Mouse (Mus musculus) olfactory bulb, adult 2 months (tissue): ENCODE data around the gene Zcchc17. TPM values are rescaled to one million over a fixed set of nuclear protein-coding genes. Genes with fewer than 3 reads are reported as not detected.
A peak's percentile ranks its signal among the peaks of the same experiment; 100 is the strongest.

Source experiments
- H3K27ac ChIP-seq: fragments of 200-500 bp; 2 replicates; pipeline ENCODE4 v1.5.1; 2012; ENCODE audit warnings: low read depth, low read length; ENCODE audit not compliant: insufficient read depth
- H3K4me1 ChIP-seq: fragments of 200-500 bp; 2 replicates; pipeline ENCODE4 v1.6.1; 2012; ENCODE audit warnings: low read length; ENCODE audit not compliant: control insufficient read depth, insufficient read depth
- H3K4me3 ChIP-seq: fragments of 200-500 bp; 2 replicates; pipeline ENCODE4 v1.5.1; 2012; ENCODE audit warnings: mild to moderate bottlenecking, low read depth, low read length, moderate library complexity; ENCODE audit not compliant: insufficient read depth
- CTCF ChIP-seq: fragments of 200-500 bp; IDR thresholded peaks from 2 replicates; pipeline ENCODE4 v1.5.1; 2012; ENCODE audit warnings: low read depth, mild to moderate bottlenecking, low read length, moderate library complexity; ENCODE audit not compliant: insufficient read depth
- POLR2A ChIP-seq: fragments of 200-500 bp; IDR thresholded peaks from 2 replicates; pipeline ENCODE4 v1.6.1; 2012; ENCODE audit warnings: mild to moderate bottlenecking, low read depth, low read length, moderate library complexity; ENCODE audit not compliant: insufficient read depth
- WGBS: fragments of 180-500 bp; shearing (Covaris S2); methylation state at CpG from one replicate; pipeline ENCODE4 v1.1.7; 2018; 5-methylcytosine and 5-hydroxymethylcytosine counted together
- polyA plus RNA-seq: library from polyadenylated mRNA; stranded (reverse); fragments of >200 nt; gene quantifications from 2 replicates; pipeline ENCODE4 v1.2.4, GENCODE M21; 2012; ENCODE audit warnings: low replicate concordance; ENCODE audit not compliant: missing spikeins, insufficient read depth, insufficient read length

The Zcchc17 gene
- polyA plus RNA-seq, 1 experiment = not detected

- Histone ChIP-seq H3K27ac (no peak overlapping the region), H3K4me3 (no peak overlapping the region), H3K4me1 (peaks cover 7% of the 10 kb centered on the region)
- WGBS = 24% methylated on average over 13 of the region's 13 CpGs
- TF ChIP-seq CTCF = peak; percentile 47; the same call in 1 of the 2 replicates
- no peak for TF ChIP-seq POLR2A
Measured at GRCm38 (mm10) chr4:130297123-130297529, 62.6 kb downstream of the Zcchc17 start.

- Histone ChIP-seq H3K27ac (no peak overlapping the region), H3K4me3 (no peak overlapping the region), H3K4me1 (peaks cover 7% of the 10 kb centered on the region)
- TF ChIP-seq CTCF = no peak
- no peak for TF ChIP-seq POLR2A
- 93% methylated on average over 13 of the region's 13 CpGs for WGBS
Measured at GRCm38 (mm10) chr4:130296243-130296965, 63.3 kb downstream of the Zcchc17 start.

GRCm38 (mm10) chr4:130295047-130295745 is 64.5 kb downstream of the Zcchc17 start:
- Histone ChIP-seq H3K4me3 (no peak overlapping the region), H3K4me1 (peaks cover 7% of the 10 kb centered on the region), H3K27ac (no peak overlapping the region)
- WGBS = 49% methylated on average over 23 of the region's 23 CpGs
- TF ChIP-seq CTCF = no peak
- no peak for TF ChIP-seq POLR2A

- 87% methylated on average over 8 of the region's 8 CpGs for WGBS
- Histone ChIP-seq H3K4me1 (peaks cover 7% of the 10 kb centered on the region), H3K4me3 (no peak overlapping the region), H3K27ac (no peak overlapping the region)
- no peak for TF ChIP-seq CTCF
- TF ChIP-seq POLR2A = no peak
Measured at GRCm38 (mm10) chr4:130294513-130294912, 65.2 kb downstream of the Zcchc17 start.

- TF ChIP-seq CTCF = peak; percentile 87
- no peak for TF ChIP-seq POLR2A
- no peak overlapping the region for H3K27ac ChIP-seq
- 4% methylated on average over 4 of the region's 4 CpGs for WGBS
- H3K4me3 ChIP-seq = no peak overlapping the region
- peaks cover 7% of the 10 kb centered on the region for H3K4me1 ChIP-seq
Measured at GRCm38 (mm10) chr4:130292271-130292670, 67.5 kb downstream of the Zcchc17 start.

GRCm38 (mm10) chr4:130289824-130290223 is 69.9 kb downstream of the Zcchc17 start:
- Histone ChIP-seq H3K4me1 (no peaks in the 10 kb centered on the region), H3K4me3 (no peak overlapping the region), H3K27ac (no peak overlapping the region)
- TF ChIP-seq CTCF (no peak), POLR2A (no peak)
- 89% methylated on average over 3 of the region's 3 CpGs for WGBS

- no peak overlapping the region for H3K27ac ChIP-seq
- H3K4me3 ChIP-seq = no peak overlapping the region
- H3K4me1 ChIP-seq = no peaks in the 10 kb centered on the region
- TF ChIP-seq CTCF (no peak), POLR2A (no peak)
- 78% methylated on average over 3 of the region's 3 CpGs for WGBS
Measured at GRCm38 (mm10) chr4:130286531-130286930, 73.2 kb downstream of the Zcchc17 start.

- Histone ChIP-seq H3K4me3 (no peak overlapping the region), H3K4me1 (peaks cover 3% of the 10 kb centered on the region; the same call in 1 of the 2 replicates), H3K27ac (no peak overlapping the region)
- no peak for TF ChIP-seq POLR2A
- no peak for TF ChIP-seq CTCF
- WGBS = 56% methylated on average over 9 of the region's 9 CpGs
Measured at GRCm38 (mm10) chr4:130283826-130284225, 75.9 kb downstream of the Zcchc17 start.

- no peak overlapping the region for H3K27ac ChIP-seq
- 78% methylated on average over 5 of the region's 5 CpGs for WGBS
- peaks cover 3% of the 10 kb centered on the region; the same call in 1 of the 2 replicates for H3K4me1 ChIP-seq
- TF ChIP-seq CTCF = no peak
- TF ChIP-seq POLR2A = no peak
- H3K4me3 ChIP-seq = no peak overlapping the region
Measured at GRCm38 (mm10) chr4:130282856-130283255, 76.9 kb downstream of the Zcchc17 start.
